Mouse (Mus musculus): ENCODE data around the gene Slc7a11.
A peak's percentile ranks its signal among the peaks of the same experiment; 100 is the strongest.

The Slc7a11 gene

GRCm38 (mm10) chr3:50304137-50304536 lies 139.3 kb downstream of the Slc7a11 start:
- peak; percentile 46 for DNase-seq (ENCODE audit: low spot score)

- no peak for DNase-seq (ENCODE audit: low spot score)
These were observed 140.8 kb downstream of the Slc7a11 start for GRCm38 (mm10) chr3:50302648-50303047.

- peak; percentile 50 for DNase-seq (ENCODE audit: low spot score)
These were observed 142.5 kb downstream of the Slc7a11 start for GRCm38 (mm10) chr3:50300952-50301303.

GRCm38 (mm10) chr3:50300002-50300951 lies 143.1 kb downstream of the Slc7a11 start:
- DNase-seq (ENCODE audit: low spot score) = no peak

- no peak for DNase-seq (ENCODE audit: low spot score)
These were observed 144.9 kb downstream of the Slc7a11 start for GRCm38 (mm10) chr3:50298366-50298991.

GRCm38 (mm10) chr3:50296956-50297355 lies 146.5 kb downstream of the Slc7a11 start:
- DNase-seq (ENCODE audit: low spot score) = no peak

- DNase-seq (ENCODE audit: low spot score) = no peak
These were observed 168.4 kb downstream of the Slc7a11 start for GRCm38 (mm10) chr3:50275023-50275422.

- no peak for DNase-seq (ENCODE audit: low spot score)
These were observed 171.2 kb downstream of the Slc7a11 start for GRCm38 (mm10) chr3:50272222-50272621.

- DNase-seq (ENCODE audit: low spot score) = no peak
These were observed 173.7 kb downstream of the Slc7a11 start for GRCm38 (mm10) chr3:50269680-50270079.

GRCm38 (mm10) chr3:50262547-50263087 lies 180.8 kb downstream of the Slc7a11 start:
- no peak for DNase-seq (ENCODE audit: low spot score)

- DNase-seq (ENCODE audit: low spot score) = no peak
These were observed 181.3 kb downstream of the Slc7a11 start for GRCm38 (mm10) chr3:50262066-50262465.

- DNase-seq (ENCODE audit: low spot score) = no peak
These were observed 182.7 kb downstream of the Slc7a11 start for GRCm38 (mm10) chr3:50260667-50261066.

- no peak for DNase-seq (ENCODE audit: low spot score)
These were observed 184.6 kb downstream of the Slc7a11 start for GRCm38 (mm10) chr3:50258852-50259251.

- DNase-seq (ENCODE audit: low spot score) = no peak
These were observed 193.7 kb downstream of the Slc7a11 start for GRCm38 (mm10) chr3:50249598-50250300.

GRCm38 (mm10) chr3:50235990-50236389 lies 207.4 kb downstream of the Slc7a11 start:
- no peak for DNase-seq (ENCODE audit: low spot score)

- DNase-seq (ENCODE audit: low spot score) = no peak
These were observed 210.3 kb downstream of the Slc7a11 start for GRCm38 (mm10) chr3:50233144-50233543.

GRCm38 (mm10) chr3:50224390-50225114 lies 218.9 kb downstream of the Slc7a11 start:
- no peak for DNase-seq (ENCODE audit: low spot score)

- no peak for DNase-seq (ENCODE audit: low spot score)
These were observed 223.0 kb downstream of the Slc7a11 start for GRCm38 (mm10) chr3:50220454-50220853.

GRCm38 (mm10) chr3:50186369-50186768 lies 257.0 kb downstream of the Slc7a11 start:
- no peak for DNase-seq (ENCODE audit: low spot score)

GRCm38 (mm10) chr3:50185879-50186278 lies 257.5 kb downstream of the Slc7a11 start:
- DNase-seq (ENCODE audit: low spot score) = no peak

GRCm38 (mm10) chr3:50160756-50161155 lies 282.7 kb downstream of the Slc7a11 start:
- no peak for DNase-seq (ENCODE audit: low spot score)

- no peak for DNase-seq (ENCODE audit: low spot score)
These were observed 299.3 kb downstream of the Slc7a11 start for GRCm38 (mm10) chr3:50144144-50144543.

Measured in adipocyte (in vitro differentiated cells).